Mouse (Mus musculus) small intestine, adult 2 months (tissue): ENCODE data around the gene Ndufaf8.

ENCODE experiments used
- CTCF ChIP-seq: fragments of 200-500 bp; IDR thresholded peaks from 2 replicates; pipeline ENCODE4 v1.5.1; 2012; ENCODE audit warnings: low read depth, mild to moderate bottlenecking, control low read depth, inconsistent platforms, low read length, moderate library complexity, mixed read lengths; ENCODE audit not compliant: insufficient replicate concordance, insufficient read length; ENCODE audit errors: extremely low read depth
- POLR2A ChIP-seq: fragments of 200-500 bp; IDR thresholded peaks from 2 replicates; pipeline ENCODE4 v1.6.1; 2012; ENCODE audit warnings: low read depth, mild to moderate bottlenecking, control low read depth, inconsistent platforms, low read length, moderate library complexity

DNA sequence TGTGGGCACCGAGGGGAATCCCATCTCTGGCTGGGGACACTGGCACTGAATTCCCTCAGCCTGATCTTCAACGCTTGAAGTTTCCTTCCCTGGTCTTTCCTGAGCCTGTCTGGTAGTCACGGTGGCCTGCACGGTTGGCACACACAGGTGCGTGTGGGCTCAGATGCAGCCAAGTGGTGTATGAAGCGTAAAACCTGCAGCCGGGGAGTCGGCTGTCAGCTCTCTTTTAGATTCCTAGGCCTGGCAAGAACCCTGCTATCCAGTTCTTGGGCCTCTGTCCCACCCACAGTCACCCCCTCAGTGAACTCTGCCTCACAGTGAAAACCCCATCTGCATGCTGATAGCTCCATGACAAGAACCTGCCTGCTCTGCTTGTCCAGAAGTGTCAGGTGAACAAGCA, 38.1 kb upstream of the Ndufaf8 start:
- no peak for TF ChIP-seq CTCF
- TF ChIP-seq POLR2A: no peak
